Mouse (Mus musculus): ENCODE data around the gene Cct4.

DNA sequence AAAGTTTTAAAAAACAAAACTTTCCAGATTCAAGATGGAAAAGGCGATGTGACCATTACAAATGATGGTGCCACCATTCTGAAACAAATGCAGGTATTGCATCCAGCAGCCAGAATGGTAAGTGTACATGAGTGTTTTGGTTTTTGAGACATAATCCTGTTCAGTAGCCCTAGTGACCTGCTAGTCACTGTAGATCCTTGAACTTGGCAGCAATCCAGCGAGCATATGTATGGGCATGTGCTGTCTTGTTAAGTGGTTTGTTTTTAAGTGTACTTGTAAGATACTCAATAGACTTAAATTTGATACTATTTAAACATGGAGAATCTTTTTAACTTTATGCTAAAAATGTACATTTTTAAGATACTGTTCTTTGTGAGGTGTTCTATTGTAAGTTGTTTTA, 4.0 kb downstream of the Cct4 start:
- TF ChIP-seq CTCF (IDR thresholded peaks at IDR 0.05; ENCODE audit: extremely low read depth, insufficient read depth, low read length) (no peak), POLR2A (IDR thresholded peaks at IDR 0.05; ENCODE audit: extremely low read depth, insufficient read depth, low read length) (no peak)

Data from cortical plate, adult 2 months (tissue).